Mouse (Mus musculus) heart, adult 18-20 months (tissue): Measurements from ENCODE around the gene Wdr5. TPM values are rescaled to one million over a fixed set of nuclear protein-coding genes. Genes with fewer than 3 reads are reported as not detected.
"Not testable (repeated sequence)": the region's sequence is repeated elsewhere in the genome, so short reads cannot be mapped to it uniquely, and the experiment has no call there.

ENCODE experiments used
- DNase-seq, 2 experiments: peaks; one replicate each; pipeline ENCODE4 v3.0.0; 2021 to 2022; ENCODE audit warnings: mixed read lengths in 1 of 2
- total RNA-seq, 2 experiments: library from RNA; stranded (reverse); gene quantifications; 2 replicates each; pipeline ENCODE4 v1.2.3; 2021

Wdr5 gene
- total RNA-seq, 2 experiments from 2014 or later: 23.5 to 26.5 TPM

DNA sequence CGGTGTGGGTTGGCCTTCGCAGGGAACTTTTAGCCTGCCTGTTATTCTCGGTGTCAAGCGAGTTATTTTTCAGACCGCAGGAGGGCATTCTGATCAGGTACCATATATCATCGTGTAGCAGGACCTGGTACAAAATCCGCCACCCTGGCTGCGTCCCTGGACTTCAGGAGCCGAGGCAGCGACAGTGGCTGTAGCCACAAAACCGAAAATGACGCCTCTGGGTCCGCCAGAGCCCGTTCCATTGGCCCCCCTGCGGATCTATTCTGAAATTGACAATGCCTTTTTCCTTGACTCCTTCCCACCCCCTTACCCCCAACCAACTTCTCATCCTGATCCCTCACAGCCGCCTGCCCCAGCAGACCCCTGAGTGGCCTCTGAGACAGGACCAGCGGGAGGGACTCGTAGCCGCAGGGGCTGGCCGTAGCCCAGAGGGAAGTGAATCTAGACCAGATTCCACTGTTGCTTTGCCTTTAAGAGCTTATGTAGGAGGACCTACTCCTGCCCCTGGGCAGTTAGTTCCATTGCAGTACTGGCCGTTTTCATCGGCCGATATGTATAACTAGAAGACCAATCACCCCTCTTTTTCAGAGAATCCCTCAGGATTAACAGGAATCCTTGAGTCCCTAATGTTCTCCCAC, 18.4 kb upstream of the Wdr5 start:
- no peak for DNase-seq

DNA sequence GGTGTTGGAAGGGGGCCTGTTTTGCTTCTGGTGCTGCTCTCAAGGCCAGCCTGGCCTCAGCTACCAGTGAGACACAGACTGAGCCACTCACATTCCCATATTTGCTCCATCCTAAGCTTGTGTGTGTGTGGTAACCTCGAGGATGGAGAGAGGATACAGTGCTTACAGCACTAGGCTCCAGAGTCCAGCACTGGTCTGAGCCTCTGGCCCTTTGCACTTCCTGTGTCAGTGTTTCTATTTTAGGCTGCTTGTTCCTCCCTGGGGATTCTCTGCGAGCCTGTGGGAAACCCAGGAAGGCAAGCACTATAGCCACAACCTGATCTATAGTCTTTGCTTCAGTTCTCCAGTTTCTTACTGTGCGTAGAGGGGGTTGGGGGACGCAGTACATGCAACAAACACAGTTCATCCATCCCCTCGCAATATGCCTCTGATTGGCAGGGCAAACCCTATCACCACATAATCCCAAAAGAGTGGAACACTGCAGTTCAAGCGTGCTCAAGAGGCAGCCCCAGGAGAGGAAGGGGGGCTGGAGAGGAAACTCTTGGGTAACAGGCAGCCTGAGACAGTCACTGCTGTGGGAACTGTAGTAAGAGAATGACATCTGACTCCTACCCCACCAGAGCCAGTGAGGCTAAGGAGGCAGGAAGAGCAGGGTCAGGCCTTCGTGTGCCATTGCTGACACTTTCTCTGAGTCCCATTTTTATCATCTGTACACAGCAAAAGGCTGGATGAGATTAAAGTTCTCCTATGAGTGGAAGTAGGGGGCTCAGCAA, 10.7 kb upstream of the Wdr5 start:
- peak; percentile 51 to 69 for DNase-seq

DNA sequence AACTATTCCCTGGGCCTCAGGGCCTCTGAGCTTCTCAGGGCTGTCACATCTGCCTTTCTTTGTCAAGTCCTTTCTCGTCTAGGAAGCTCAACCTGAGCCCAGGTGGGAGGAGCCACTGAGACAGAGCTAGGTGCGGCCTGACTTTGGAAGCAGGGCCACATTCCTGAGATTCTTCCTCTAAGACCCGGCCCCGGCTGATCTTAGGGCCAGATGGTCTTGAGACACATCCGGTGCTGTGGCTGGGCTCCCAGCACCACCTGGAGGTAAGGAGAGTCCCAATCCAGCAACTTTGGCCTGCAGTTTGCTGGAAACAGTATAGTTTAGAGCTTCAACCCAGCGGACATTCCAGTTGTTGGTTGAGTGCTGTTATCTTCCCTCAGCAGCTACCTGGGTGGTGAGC, 9.4 kb upstream of the Wdr5 start:
- DNase-seq: peak in 1 of 2 experiments; percentile 19

DNA sequence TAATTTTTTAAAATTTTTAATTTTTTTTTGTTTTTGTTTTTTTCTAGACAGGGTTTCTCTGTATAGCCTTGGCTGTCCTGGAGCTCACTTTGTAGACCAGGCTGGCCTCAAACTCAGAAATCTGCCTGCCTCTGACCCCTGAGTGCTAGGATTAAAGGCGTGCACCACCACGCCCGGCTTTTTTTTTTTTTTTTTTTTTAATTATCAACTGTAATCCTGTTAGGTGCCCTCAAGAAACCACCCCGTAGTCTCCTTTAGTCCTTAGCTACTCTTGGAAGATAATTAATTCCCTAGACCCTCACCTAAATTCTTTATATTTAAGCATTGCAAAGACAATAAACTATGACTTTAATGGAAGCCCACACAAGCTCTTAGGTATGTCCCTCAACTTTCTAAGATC, 8.3 kb upstream of the Wdr5 start:
- DNase-seq: not testable (repeated sequence)

DNA sequence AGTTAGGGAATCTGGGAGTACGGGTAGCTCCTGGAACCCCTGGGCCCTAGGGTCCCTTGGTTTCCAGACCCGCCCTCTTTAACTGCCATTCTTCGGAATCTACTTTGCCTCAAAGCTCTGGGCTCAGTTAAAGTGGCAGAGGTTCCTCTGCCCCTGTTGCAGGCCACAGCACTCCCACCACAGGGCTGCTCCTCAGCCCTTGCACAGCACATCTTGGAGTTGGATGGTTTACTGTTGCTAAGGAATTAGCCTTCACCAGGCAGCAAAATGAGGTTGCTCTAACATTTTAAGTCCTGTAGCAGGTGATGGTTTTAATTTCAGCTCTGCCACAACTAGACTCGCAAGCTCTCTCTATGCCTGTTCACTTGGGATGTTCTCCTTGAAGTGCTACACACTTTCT, 7.4 kb upstream of the Wdr5 start, which contains the start of gene Brd3:
Gene Brd3 (minus strand): TSS at position 101 of the 400 bp plus-strand sequence.
- DNase-seq: no peak

DNA sequence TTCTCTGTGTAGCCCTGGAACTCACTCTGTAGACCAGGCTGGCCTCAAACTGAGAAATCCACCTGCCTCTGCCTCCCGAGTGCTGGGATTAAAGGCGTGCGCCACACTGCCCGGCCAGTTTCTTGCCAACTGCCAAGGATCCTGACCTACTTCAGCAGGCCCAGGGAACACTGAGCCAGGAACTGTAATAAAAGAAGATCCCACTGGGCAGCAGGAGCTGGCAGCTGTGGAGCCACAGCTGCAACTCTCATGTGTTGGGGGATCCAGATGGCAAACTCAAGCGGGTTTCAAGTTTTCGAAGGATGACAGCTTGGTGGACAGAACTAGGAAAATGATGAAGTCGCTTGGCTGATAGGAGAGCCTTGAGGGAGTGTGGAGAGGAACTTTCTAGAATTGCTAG, 4.3 kb upstream of the Wdr5 start:
- no peak for DNase-seq

DNA sequence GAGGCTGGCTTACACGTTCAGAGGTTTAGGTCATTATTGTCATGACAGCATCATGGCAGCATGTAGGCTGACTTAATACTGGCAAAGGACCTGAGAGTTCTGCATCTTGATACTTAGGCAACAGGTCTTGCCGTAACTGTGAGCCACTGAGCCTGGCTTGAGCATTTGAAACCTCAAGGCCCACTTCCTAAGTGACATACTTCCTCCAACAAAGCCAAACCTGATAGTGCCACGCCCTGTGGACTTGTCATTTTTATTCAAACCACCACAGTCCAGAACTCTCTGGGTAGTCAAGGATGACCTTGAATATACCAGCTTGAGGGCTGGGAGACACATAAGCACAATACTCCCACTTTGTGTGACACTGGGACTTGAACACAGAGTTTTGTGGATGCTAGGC, 2.0 kb upstream of the Wdr5 start:
- no peak for DNase-seq

DNA sequence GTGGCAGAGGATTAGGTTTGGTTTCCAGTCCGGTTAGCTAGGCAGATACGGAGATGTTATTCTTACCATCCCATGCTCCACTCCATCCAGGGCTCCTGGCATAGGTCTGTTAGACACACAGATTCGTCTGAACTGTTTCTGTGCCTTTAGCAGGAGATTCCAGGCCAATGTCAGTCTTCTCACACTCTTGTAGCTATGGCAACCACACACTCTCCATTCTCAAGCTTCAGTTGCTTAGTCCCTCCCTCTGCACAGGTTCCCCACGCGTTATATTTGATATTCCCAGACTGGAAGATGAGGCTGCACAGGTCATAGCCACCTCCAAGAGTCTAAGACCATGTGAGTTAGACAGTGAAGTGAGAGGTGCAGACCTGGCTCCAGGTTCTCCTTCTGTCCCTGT, 1.1 kb upstream of the Wdr5 start:
- DNase-seq: no peak

DNA sequence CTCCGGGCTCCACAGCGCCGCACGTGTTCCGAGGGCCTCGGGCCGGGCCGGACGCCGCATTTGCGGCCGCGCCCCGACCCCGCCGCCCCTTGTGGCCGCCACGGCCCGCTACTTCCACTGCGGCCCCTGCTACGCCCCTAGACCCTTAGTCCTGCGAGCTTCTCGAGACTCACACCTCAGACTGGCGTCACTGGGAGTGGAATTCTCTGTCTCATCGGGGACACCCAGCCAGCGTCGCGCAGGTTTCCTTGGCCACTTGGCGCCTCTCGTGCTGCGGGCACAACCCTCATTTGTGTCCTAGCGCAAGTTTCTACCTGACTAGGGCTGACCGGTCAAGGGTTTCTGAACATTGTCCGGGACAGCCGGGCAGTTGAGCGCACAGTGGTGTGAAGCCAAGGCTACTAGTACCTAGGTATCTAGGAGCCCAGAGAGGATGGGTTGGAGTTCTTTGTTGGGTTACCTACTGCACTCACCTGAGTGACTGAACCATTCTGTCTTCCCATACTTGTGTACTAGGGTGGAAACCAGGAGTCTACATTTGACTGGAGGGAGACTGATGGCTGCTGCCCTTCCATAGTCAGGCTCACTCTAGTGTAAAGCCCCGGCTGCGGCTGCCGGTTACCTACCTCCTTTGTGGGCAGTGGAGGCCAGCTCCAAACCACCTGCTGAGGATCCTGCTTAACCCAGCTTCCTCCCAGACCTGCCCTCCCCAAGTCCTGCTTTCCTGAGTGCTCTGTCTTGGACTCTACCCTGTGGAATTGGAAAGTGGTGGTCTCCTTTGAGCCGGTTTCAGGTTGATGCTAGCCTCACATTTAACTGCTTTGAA, 597 bp downstream of the Wdr5 start:
- no peak for DNase-seq

DNA sequence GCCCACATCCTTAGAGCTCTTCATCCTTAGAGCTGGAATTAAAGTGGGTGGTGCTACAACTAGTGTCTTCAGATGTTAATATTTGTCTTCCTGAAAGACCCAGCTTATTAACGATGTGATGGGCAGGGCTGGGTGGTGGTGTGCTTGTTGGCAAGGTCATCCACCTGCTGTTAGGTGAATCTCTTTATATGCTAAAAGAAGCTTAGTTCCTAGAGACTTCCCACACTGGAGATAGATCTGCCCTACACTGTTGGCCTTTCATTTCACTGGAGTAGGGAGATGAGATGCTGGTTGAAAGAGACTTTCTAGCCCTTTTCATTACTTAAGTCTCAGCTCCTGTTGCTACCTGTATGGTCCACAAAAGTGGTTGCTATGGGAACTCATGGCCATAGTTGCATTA, 1.3 kb downstream of the Wdr5 start:
- no peak for DNase-seq

DNA sequence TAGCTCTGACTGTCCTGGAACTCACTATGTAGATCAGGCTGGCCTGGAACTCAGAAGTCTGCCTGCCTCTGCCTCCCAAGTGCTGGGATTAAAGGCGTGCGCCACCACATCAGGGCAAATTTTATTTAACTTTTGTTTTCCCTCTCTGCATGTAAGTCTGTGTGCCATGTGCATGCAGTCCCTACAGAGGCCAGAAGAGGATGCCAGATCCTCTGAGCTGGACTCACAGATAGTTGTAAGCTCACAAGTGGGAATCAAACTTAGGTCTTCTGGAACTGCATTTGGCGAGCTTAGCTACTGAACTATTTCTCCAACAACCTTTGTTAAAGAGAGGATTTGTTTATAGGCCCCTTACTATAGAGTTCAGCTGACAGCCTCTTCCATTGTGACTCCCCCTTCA, 3.3 kb downstream of the Wdr5 start:
- no peak for DNase-seq

DNA sequence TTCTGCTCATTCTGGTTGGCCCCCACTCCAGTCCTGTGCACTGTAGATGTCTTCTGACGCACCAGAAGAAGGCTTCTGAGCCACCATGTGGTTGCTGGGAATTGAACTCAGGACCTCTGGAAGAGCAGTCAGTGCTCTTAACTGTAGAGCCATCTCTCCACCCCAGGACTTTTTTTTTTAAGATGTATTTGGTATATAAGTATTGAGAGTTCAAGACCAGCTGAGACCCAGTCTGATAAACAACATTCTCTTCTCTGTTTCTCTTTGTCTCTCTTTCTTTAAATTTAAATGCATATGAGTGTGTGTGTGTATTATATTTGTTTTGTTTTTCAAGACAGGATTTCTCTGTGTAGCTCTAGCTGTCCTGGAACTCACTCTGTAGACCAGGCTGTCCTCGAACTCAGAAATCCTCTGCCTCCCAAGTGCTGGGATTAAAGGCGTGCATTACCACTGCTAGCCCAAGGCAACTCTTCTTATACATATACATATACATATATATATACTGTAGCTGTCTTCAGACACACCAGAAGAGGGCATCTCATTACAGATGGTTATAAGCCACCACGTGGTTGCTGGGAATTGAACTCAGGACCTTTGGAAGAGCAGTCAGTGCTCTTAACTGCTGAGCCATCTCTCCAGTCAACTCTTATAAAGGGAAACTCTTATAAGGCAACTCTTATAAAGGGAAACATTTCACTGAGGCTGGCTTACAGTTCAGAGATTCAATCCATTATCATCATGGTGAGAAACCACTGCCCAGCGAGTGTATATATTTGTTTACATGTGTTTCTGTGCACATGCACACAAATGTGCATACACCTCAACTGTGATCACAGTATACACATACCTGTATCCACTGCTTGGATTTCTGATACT, 23.7 kb downstream of the Wdr5 start:
- not testable (repeated sequence) for DNase-seq

DNA sequence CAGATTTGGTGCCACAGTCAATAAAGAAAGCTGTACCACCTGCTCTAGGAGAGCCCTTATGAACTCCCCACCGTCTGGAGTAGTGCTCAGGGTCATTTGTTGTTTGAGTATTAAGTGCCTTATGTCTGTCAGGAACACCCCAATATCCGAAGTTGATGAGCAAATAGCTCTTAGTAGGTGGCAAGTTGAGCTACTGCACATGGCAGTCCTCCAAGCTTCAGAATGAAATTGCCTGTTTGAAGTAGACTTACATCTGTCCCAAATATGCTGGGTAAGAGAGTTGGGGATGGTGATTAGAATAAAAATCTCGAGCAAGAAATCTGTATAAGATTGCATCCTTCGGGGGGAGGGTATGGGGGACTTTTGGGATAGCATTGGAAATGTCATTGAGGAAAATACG, 24.4 kb downstream of the Wdr5 start:
- DNase-seq: peak in 1 of 2 experiments; percentile 21

DNA sequence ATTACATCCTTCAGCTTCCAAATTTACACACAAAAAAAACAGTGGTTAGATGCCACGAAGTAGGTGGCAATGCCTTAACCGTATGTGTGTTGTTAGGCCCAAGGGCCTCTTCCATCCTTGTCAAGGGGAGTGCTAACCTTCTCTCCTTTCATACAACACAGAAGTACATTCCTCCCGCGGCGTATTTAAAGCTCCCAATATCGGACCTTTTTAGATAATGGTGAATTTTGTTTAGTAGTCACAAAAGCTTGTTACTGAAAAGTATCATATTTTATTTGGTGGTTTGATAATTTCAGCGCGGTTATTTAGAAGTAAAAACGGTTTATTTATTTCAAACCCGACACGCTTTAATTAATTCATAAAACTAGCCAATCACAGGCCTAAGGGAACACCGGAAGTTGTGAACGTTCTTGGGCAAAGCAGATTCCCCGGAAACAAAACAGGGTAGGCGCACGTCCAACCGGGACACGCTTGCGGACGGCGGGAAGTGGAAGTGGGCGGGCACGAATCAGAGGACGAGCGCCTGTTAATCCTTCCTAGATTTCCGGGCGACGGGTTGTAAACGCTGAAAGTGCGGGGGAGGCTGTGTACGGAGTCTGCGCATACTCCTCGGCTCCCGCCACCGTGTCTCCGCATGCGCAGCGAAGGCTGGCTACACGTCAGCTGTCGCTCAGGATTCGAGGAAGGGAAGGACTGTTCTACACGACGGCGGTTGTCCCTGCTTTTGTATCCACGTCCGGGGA, 25.0 kb downstream of the Wdr5 start:
- DNase-seq: peak; percentile 98 to 100

DNA sequence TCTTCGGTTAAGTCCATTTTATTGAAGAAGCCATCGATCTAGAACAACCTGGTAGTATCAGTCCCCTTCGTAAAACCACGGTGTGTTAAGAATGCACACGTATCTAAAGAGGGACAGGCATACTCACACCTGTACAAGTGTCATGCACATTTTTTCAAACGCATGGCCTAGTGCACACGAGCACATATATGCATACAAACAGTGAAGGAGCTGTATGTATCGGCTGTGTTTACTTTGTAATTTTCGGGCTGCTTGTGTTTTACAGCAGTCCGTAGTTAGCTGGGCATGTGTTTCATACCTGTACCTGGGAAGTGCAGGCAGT, 25.5 kb downstream of the Wdr5 start:
- DNase-seq: no peak

DNA sequence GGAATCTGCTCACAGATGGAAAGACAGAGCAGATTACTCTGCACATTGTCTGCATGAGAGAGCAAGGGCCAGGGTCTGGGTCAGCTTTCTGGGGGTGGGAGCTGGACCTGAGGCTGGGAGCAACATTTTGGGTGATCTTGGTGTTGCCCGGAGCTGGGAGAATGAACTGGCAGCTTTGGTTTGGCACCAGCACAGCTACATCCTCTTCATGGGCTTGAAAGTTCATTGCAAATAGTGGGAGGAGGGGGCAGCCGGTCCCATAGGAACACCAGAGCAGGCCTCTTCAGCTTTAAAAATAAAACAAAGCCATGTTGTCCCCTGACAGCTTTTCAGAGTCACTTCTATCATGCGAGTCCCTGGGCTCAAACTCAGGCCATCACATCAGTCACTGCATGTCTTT, 26.3 kb downstream of the Wdr5 start:
- no peak for DNase-seq

DNA sequence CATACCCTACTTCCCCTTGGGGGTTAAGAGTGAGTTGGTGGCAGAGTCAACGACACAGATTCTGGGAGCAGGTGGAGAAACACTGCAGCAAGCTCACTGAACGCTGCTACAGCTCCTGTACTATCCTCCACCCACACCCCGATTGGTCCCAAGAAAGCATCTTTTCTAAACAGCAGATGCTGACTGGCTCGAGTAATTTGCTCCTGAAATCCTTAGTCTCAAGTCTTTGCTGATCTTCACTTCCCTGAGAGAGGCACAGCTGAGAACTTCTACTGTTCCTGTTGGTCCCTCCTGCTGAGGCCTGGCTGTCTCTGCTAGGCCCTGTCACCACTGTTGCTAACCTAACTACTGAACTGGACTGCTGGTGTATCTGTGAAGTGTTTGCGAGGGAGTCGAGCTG, 29.7 kb downstream of the Wdr5 start:
- DNase-seq: no peak

DNA sequence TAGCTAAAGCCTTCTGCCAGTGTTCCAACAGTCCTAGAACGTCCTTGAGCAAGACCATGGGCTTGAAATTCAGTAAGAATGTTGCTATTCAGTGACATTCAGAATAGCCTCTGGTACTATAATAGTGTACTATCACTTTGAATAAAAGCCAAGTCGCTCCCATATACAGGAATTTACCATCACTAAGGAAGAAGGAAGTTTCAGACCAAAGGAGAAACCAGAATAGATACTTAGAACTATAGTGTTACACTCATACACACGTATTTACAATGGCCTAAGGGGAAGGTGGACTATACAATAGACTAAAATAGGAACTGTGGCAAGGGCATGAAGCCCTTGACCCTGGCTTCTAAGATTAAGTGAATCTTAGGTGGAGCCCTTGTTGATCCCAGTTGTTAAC, 30.6 kb downstream of the Wdr5 start:
- DNase-seq: not testable (repeated sequence)

DNA sequence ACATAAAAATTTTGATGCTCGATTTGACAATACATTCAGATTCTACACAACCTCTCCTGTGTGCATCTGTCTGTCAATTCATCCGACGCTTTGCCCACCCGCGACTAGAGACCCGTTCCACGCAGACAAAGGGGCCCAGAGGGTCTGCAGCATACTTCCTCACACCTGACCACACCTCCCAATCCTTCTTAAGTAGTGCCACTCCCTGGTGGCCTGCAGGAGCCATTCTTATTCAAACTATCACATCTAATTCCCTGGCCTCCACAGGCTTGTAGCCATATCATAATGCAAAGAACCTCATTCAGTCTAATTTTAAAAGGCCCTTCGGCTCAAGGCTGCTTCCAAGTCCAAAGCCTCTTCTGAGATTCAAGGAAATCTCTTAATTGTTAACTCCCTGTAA, 31.1 kb downstream of the Wdr5 start:
- DNase-seq: not testable (repeated sequence)

DNA sequence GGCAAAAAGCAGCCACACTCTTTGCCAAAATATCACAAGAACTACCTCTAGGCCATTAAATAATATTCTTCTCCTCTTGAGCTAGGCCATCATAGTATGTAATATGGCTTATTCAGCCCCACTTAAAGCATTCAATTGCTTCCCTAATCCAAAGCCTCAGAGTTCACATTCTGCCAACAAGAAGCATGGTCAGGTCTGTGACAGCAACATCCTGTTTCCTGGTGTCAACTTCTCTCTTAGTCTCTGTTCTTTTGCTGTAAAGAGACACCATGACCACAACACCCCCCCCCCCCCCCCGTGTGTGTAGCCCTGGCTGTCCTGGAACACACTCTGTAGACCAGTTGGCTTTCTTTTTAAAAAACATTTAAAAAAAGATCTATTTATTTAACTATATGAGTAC, 32.4 kb downstream of the Wdr5 start:
- no peak for DNase-seq

DNA sequence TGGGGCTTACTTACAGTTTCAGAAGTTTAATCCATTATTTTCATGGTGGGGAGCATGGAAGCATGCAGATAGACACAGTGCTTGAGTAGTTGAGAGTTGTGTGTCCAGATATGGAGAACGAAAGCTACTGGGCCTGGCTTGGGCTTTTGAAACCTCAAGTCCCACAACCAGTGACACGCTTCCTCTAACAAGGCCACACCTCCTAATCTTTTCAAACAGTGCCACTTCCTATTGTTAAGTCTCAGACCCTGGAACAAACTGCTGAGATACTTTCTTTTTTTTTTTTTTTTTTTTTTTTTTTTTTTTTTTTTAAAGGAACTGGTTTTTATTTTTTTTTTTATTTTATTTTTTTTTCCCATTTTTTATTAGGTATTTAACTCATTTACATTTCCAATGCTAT, 33.0 kb downstream of the Wdr5 start:
- DNase-seq: no peak
